Mouse (Mus musculus) hematopoietic multipotent progenitor cell, adult 10-12 weeks (in vitro differentiated cells): ENCODE data around the gene Selenoi. TPM values are rescaled to one million over a fixed set of nuclear protein-coding genes. Genes with fewer than 3 reads are reported as not detected.

Experiments used
- polyA plus RNA-seq: library from polyadenylated mRNA; stranded (reverse); fragments of >175 nt; gene quantifications from 2 replicates; pipeline ENCODE4 v1.2.3, GENCODE M21; 2012; ENCODE audit warnings: low replicate concordance

Selenoi gene
- polyA plus RNA-seq, result 0.46 and 1.3 TPM in 2 replicates

DNA sequence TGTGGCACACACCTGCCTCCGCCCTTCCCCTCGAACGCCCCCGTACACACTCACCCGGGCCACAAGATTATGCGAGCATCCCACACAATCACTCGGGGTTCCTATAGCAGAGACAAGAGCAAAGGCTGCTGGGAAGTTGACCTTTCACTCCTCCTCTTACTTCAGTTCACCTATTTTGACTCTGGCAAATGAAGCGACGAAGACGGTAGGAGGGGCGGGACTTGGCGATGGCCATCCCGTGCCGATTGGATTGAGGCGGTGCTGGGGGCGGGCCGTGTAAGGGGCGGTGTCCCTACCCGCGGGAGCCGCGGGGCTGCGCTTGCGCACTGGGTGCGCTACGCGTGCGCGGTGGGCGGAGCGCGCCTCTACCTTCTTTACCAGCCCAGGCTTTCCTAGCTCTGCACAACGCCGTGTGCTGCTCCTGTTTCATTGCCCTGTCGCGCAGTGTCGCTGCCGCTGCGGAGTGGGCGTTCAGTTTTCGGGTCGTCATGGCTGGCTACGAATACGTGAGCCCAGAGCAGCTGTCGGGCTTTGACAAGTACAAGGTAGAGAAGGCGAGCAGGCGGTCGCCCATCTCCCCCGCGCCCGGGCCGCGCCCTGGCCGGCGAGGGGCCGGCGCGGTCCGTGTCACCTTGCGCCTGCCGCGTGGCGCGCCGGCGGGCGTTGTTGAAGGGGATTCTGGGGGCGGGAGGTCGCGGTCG lies at the start of gene Selenoi:
Gene Selenoi (plus strand): TSS at position 311 of the 701 bp plus-strand sequence.

GRCm38 (mm10) chr5:30205493-30205892 lies 26.9 kb upstream of the Selenoi start, which contains the start of gene Adgrf3:
Gene Adgrf3, minus strand, starts transcription at chr5:30205722.

GRCm38 (mm10) chr5:30281291-30281732 lies 48.9 kb downstream of the Selenoi start, which contains the start of gene Drc1:
Gene Drc1, plus strand, starts transcription at chr5:30281388.

Other genes with a start within 250 kb of the Selenoi start
- not detected in 2 replicates for gene Il6, start 219.5 kb upstream of the Selenoi start, polyA plus RNA-seq
- gene Tyms, start 159.0 kb upstream of the Selenoi start, polyA plus RNA-seq, result 1.6 and 7.8 TPM in 2 replicates
- not detected in 2 replicates for gene Garem2, start 127.4 kb upstream of the Selenoi start, polyA plus RNA-seq
- gene 3110082J24Rik, start 126.5 kb upstream of the Selenoi start, polyA plus RNA-seq, result not detected in 2 replicates
- 15.2 and 32.2 TPM in 2 replicates for gene Hadha, start 77.4 kb upstream of the Selenoi start, polyA plus RNA-seq
- gene Hadhb, start 77.3 kb upstream of the Selenoi start, polyA plus RNA-seq, result 7.7 and 49.9 TPM in 2 replicates
- not detected in 2 replicates for gene Adgrf3, start 26.9 kb upstream of the Selenoi start, polyA plus RNA-seq
- 0.08 TPM in 1 of 2 replicates, not detected in the other for gene Drc1, start 48.8 kb downstream of the Selenoi start, polyA plus RNA-seq
- gene Otof, start 229.4 kb downstream of the Selenoi start, polyA plus RNA-seq, result 0.04 and 0.10 TPM in 2 replicates
- gene 1700001C02Rik, start 233.5 kb downstream of the Selenoi start, polyA plus RNA-seq, result not detected in 2 replicates